Mouse (Mus musculus) megakaryocyte, embryonic 14.5 days (primary cell): ENCODE results near the gene Fam135a. TPM values are rescaled to one million over a fixed set of nuclear protein-coding genes. Genes with fewer than 3 reads are reported as not detected.
A peak's percentile ranks its signal among the peaks of the same experiment; 100 is the strongest.

Source experiments
- H3K27me3 ChIP-seq: replicated peaks from 2 replicates; pipeline ENCODE3; 2012; ENCODE audit warnings: inconsistent platforms
- H3K36me3 ChIP-seq: replicated peaks from 2 replicates; pipeline ENCODE3; 2012; ENCODE audit warnings: low read length, inconsistent platforms, mixed read lengths
- H3K4me1 ChIP-seq: 2 replicates; pipeline ENCODE4 v1.6.1; 2012; ENCODE audit warnings: inconsistent platforms
- H3K4me3 ChIP-seq: replicated peaks from 2 replicates; pipeline ENCODE3; 2012; ENCODE audit warnings: moderate library complexity, mild to moderate bottlenecking, inconsistent platforms
- H3K9me3 ChIP-seq: 2 replicates; pipeline ENCODE4 v1.6.1; 2012; ENCODE audit warnings: inconsistent platforms
- FLI1 ChIP-seq: IDR thresholded peaks from 2 replicates; pipeline ENCODE4 v1.6.1; 2012; ENCODE audit warnings: low read length, inconsistent platforms, mixed read lengths
- GATA1 ChIP-seq: IDR thresholded peaks from 3 replicates; pipeline ENCODE4 v1.6.1; 2012; ENCODE audit warnings: mixed read lengths, low read length, inconsistent platforms, borderline replicate concordance
- polyA plus RNA-seq: library from polyadenylated mRNA; stranded (reverse); fragments of >175 nt; gene quantifications from 2 replicates; pipeline ENCODE4 v1.2.3, GENCODE M21; 2012; ENCODE audit warnings: low replicate concordance; ENCODE audit not compliant: insufficient read depth

Gene Fam135a
- polyA plus RNA-seq, 1 experiment: 0.60 TPM

DNA sequence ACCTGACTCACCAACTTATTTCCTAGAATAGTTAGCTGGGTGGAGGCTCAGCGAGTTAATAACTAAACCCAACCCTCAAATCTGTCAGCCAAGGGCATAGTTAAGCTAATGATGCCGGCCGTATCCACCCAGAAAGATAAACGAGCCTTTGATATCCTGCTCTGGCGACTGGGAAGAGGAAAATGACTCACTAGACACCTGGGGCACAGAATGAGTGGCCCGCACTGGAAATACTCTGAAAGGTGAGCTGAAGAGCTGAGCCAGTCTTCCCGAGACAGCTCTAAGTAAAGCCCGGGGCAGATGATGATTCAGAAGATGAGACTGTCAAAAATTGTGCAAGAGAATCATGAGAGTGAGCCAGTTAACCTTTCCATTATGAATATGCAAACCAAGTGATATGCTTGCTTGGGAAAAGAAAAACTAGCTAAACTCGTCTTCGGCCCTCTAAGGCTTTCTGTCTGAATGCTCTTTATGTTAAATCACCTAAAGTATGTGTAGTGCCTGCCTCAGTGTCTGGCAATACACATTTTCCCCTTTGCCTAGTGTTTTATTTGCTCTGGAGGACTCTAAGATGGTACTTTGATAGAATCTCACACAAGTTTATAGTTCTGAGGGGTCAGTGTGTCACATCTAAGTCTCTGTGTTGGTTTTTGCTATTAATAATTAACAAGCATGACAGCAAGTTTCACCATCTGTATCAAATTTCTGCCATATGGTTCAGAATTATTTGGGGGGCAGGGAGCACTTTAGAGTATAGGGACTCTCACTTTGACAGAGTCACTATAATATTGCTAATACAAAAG is 8.0 kb upstream of the Fam135a start:
- H3K9me3 ChIP-seq: no peaks in the 10 kb centered on the region
- no peaks in the 10 kb centered on the region for H3K36me3 ChIP-seq
- H3K4me1 ChIP-seq: no peaks in the 10 kb centered on the region
- no peak overlapping the region for H3K4me3 ChIP-seq
- no peaks in the 10 kb centered on the region for H3K27me3 ChIP-seq
- no peak for TF ChIP-seq GATA1
- TF ChIP-seq FLI1: no peak

DNA sequence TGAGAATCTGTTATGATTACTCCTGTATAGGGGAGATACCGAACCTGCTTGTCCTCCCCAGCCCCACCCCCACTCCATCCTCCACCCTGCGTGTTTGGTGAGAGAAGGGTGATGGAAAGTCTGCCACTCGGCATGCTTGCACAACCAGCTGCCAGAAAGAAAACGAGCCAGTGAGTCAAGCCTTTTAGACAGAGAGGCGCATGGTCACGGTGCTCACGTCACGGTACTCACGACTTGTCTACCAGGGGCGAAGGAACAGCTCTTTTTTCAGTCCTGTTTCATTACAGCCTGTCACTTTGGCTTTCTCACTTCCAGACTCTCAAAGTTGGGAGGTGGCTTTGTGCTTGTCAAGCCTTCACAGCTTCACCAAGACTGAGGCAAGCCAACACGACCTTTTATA is 7.2 kb upstream of the Fam135a start:
- Histone ChIP-seq H3K36me3 (no peaks in the 10 kb centered on the region), H3K9me3 (no peaks in the 10 kb centered on the region), H3K4me1 (no peaks in the 10 kb centered on the region), H3K27me3 (peaks cover 5% of the 10 kb centered on the region), H3K4me3 (no peak overlapping the region)
- TF ChIP-seq FLI1 (no peak), GATA1 (no peak)

DNA sequence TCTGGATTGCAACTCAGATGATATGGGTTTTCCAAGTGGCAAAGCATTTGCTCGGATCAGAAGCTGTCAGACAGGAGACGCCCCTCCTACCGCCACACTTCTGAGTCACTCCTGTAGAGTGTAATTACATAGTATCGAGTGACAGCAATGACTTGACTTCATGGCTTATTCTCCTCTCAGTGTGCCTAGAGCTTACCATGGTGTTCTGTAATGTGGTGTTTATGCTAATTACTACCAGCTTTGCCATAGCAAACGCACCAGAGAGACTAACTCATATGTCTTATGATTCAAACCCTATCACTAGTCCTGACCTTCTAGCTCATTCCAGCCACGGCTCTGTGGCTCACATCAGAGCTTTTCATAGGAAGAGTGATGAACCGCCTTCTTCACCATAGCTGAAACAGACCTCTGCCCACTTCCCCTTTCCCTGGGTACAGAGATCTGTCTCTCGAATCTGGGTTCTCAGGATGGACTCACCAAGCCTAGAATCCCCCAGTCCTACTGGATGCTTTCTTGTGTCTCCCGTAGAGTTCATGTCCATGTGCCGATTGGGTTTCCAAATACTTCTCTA is 2.5 kb upstream of the Fam135a start:
- Histone ChIP-seq H3K27me3 (peaks cover 48% of the 10 kb centered on the region), H3K4me1 (peaks cover 14% of the 10 kb centered on the region), H3K36me3 (no peaks in the 10 kb centered on the region), H3K9me3 (peaks cover 4% of the 10 kb centered on the region; the same call in 1 of the 2 replicates), H3K4me3 (no peak overlapping the region)
- no peak for TF ChIP-seq FLI1
- TF ChIP-seq GATA1: no peak

DNA sequence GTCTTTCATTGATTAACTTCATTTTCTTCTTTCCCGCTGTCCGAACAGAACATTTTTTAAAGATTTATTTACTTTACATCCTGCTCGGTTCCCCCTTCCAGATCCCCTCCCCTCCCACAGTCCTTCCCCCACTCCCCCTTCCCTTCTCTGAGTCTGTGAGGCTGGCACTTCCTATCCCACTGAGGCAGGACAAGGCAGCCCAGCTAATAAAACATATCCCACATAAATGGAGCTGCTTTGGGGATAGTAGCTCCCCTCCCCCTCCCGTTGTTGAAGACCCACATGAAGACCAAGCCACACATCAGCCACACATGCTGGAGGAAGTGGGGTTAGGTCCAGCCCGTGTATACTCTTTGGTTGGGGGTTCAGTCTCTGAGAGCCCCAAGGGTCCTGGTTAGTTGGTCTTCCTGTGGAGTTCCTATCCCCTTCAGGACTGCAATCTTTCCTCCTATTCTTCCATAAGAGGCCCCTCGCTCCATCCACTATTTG is 773 bp upstream of the Fam135a start:
- H3K4me1 ChIP-seq: peaks cover 14% of the 10 kb centered on the region
- no peaks in the 10 kb centered on the region for H3K36me3 ChIP-seq
- H3K9me3 ChIP-seq: peaks cover 4% of the 10 kb centered on the region; the same call in 1 of the 2 replicates
- no peak overlapping the region for H3K4me3 ChIP-seq
- TF ChIP-seq FLI1 (no peak), GATA1 (no peak)
- H3K27me3 ChIP-seq: peaks cover 56% of the 10 kb centered on the region

DNA sequence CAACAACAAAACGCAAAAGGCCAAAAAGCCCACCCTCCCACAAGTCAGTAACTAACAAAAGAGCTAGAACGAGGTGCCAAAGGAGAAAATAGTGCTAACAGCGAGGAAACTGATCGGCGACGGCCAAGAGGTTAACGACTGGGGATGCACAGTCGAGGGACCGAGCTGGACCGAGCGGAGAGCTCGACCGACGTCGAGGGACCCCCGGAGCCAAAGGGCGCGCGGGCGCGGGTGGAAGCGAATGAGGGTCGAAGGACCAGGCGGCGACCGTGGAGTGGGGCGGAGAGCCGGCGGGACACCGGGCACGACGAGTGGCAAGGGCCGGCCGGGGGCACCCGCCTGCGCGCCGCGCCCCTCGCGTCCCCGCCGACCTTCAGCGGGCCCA is 608 bp downstream of the Fam135a start:
- no peaks in the 10 kb centered on the region for H3K36me3 ChIP-seq
- H3K4me1 ChIP-seq: peaks cover 14% of the 10 kb centered on the region
- peak overlapping the region; percentile 91 for H3K4me3 ChIP-seq
- peaks cover 4% of the 10 kb centered on the region; the same call in 1 of the 2 replicates for H3K9me3 ChIP-seq
- peaks cover 57% of the 10 kb centered on the region for H3K27me3 ChIP-seq
- TF ChIP-seq FLI1: no peak

DNA sequence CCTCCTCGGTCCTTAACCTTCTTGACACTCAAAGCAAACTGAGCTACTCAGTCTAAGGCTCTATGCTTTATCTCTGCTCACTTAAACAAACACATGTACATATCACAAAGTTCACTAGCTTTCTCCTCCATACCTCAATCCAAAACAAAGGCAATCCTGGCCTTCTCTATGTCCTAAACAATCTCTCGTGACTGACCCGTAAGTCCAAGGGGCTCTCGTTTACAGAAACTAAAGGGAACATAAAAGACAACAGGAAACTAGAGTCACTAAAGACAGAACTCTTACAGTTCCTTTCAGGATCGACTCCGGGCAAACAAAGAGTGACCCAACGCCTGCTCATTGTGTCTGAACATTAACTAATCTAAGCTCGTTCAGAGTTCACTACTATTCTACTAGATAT is 2.6 kb downstream of the Fam135a start:
- TF ChIP-seq FLI1: no peak
- TF ChIP-seq GATA1: no peak
- H3K27me3 ChIP-seq: peaks cover 55% of the 10 kb centered on the region
- H3K4me3 ChIP-seq: no peak overlapping the region
- H3K9me3 ChIP-seq: peaks cover 4% of the 10 kb centered on the region; the same call in 1 of the 2 replicates
- no peaks in the 10 kb centered on the region for H3K36me3 ChIP-seq
- peaks cover 14% of the 10 kb centered on the region for H3K4me1 ChIP-seq

DNA sequence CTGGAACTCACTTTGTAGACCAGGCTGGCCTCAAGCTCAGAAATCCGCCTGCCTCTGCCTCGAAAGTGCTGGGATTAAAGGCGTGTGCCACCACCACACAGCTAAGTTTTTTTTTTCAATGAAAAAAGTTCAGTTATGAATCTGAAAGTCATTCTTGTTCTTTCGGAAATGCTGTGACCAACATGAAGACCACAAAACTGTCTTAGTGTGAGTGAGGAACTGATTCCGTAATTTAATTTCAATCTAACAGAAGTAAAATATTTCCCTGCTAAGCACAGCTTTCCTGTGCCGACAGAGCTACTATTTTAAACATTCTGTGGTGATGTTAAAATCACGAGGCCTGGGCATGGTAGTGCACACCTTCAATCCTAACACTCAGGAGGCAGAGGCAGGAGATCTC is 7.7 kb downstream of the Fam135a start:
- no peak for TF ChIP-seq GATA1
- TF ChIP-seq FLI1: no peak
- H3K9me3 ChIP-seq: no peaks in the 10 kb centered on the region
- peaks cover 8% of the 10 kb centered on the region for H3K27me3 ChIP-seq
- H3K4me1 ChIP-seq: no peaks in the 10 kb centered on the region
- no peak overlapping the region for H3K4me3 ChIP-seq
- H3K36me3 ChIP-seq: no peaks in the 10 kb centered on the region

DNA sequence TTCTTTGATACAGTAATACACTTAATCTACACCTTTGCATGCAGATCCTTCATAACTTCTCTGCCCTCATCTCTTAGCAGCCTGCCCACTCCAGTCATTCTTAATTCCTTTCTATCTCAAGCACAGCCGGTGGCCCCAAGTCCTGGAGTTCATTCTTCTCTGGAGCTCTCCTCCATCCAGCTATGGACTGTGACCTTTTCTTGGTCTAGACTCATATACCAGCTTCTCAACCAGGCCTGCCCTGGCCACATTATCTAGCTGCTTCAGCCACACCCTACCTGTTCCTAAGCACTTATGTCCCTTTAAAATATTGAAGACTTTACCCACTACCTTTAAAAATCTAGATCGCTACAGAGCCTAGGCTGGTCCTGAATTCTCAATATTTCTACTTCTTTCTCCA is 9.5 kb downstream of the Fam135a start:
- peaks cover 2% of the 10 kb centered on the region for H3K27me3 ChIP-seq
- no peaks in the 10 kb centered on the region for H3K36me3 ChIP-seq
- H3K4me3 ChIP-seq: no peak overlapping the region
- H3K4me1 ChIP-seq: no peaks in the 10 kb centered on the region
- TF ChIP-seq GATA1: no peak
- no peaks in the 10 kb centered on the region for H3K9me3 ChIP-seq

DNA sequence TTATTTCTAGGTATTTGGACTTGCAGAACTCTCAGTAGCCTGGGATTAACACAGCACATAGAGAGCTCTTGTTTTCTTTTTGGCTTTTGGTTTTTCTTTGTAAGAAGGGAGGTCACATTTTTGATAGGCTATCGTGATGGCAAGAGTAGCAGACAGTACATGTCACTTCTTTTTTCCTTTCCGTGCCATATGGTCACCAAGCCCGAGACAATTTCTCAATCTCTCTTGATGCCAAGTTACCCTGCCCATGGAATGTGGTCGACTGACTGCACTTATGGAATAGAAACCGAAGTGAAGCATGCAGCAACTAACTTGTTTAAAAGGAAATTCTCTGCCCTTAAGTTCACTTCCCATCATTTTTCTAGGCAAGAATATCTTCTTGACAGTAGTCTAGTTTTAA is 10.0 kb downstream of the Fam135a start:
- TF ChIP-seq GATA1: no peak
- peaks cover 2% of the 10 kb centered on the region for H3K27me3 ChIP-seq
- H3K36me3 ChIP-seq: no peaks in the 10 kb centered on the region
- no peaks in the 10 kb centered on the region for H3K4me1 ChIP-seq
- no peaks in the 10 kb centered on the region for H3K9me3 ChIP-seq
- no peak overlapping the region for H3K4me3 ChIP-seq

DNA sequence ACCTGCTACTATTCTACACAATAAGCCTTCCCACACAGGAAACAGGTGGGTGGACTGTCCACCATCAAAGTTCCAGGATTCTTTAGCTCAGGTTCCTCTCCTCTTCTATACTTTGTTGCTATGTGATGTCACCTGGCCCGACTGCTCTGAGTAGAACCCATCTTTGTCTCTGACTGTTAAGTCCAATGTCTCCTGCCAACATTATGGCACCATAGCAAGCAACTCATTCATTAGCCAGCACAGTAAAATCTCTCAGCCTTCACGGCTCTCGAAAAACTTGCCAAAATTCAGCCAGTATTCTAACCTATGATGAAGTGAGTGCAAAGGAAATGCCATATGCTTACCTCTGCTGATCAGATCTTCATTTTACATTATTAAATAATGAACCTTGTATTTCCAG is 14.0 kb downstream of the Fam135a start:
- Histone ChIP-seq H3K36me3 (no peaks in the 10 kb centered on the region), H3K4me3 (no peak overlapping the region), H3K27me3 (no peaks in the 10 kb centered on the region), H3K4me1 (no peaks in the 10 kb centered on the region), H3K9me3 (no peaks in the 10 kb centered on the region)
- TF ChIP-seq GATA1 (no peak), FLI1 (no peak)
